Mouse (Mus musculus) activated CD4-positive, CD25-positive, alpha-beta regulatory T cell, adult 4 months (primary cell): ENCODE data around the gene Cyp2t4. TPM values are rescaled to one million over a fixed set of nuclear protein-coding genes. Genes with fewer than 3 reads are reported as not detected.

Experiments used
- ATAC-seq: one replicate; pipeline ENCODE4 v1.8.0; 2017
- polyA plus RNA-seq, 2 experiments: library from polyadenylated mRNA; unstranded; fragments of 100-300 nt; shearing (Covaris generic); gene quantifications; one replicate each; pipeline ENCODE4 v1.2.1; 2017

The Cyp2t4 gene
- under 1 TPM in 1 of 2 experiments, not detected in 1; 0.41 TPM for polyA plus RNA-seq

GRCm38 (mm10) chr7:27153205-27153764, at the start of gene Cyp2t4:
Cyp2t4 (plus strand) TSS chr7:27153714.
- ATAC-seq = no peak

DNA sequence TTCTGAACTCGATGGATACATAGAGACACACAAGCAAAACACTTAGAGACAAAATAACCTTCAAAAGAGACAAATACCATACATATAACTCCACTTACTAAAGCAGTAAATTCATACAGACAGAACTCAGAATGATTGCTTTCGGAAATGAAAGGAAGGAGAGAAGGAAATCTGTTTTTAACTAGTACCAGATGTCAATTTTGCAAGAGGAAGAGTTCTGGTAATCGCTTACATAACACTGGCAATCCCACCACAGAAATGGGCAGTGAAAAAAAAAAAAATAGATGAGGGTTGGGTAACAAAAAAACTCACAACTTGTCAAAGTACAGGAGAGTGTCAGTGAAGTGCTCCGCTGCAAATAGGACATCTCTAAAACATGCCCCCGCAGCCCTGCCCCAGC, 48.6 kb upstream of the Cyp2t4 start:
- no peak for ATAC-seq

- ATAC-seq = no peak
Measured at GRCm38 (mm10) chr7:27110327-27110726, 43.2 kb upstream of the Cyp2t4 start.

- ATAC-seq = no peak
Measured at GRCm38 (mm10) chr7:27111038-27111437, 42.5 kb upstream of the Cyp2t4 start.

- ATAC-seq = no peak
Measured at GRCm38 (mm10) chr7:27111987-27112386, 41.5 kb upstream of the Cyp2t4 start.

DNA sequence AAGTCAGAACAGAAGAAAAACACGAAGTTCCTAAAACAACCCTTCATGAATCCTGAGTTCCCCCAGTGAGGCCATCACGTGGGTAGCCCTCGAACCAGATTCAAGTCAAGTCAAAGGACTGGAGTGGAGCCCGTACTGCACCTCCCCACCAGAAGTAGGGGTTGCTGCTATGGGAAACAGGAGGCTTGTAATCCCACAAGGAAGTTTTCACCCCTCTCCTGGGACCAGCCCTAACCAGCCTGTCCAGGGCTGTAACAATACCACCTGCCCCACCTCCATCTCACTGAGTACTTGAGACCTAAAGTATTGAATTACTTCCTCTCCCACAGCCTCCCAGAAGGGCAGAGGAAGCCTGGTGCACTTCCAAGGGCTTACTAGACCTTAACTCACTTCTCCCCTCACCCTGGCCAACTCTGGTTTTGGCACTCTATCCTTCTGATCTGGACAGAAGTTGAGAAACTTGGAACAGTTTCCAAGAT, 35.4 kb upstream of the Cyp2t4 start:
- no peak for ATAC-seq

DNA sequence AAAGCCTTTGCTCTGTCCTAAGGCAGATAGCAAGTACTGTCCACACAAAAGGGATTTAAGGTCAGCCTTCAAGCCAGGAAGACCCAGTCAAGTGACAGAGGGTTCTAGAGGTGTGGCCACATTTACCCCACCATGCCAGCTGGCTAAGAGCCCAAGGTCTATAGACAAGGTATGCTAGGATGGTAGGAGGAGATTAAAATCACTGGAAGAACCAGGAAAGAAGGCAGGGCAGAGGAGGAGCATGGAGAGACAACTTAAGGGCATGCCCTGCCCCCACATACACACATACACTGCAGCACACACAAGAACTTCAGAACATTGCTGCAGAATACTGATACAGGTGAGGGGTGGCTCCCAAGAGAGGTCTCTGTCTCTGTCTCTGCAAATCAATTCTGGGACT, 33.8 kb upstream of the Cyp2t4 start, which contains the start of gene Cyp2f2:
Gene Cyp2f2, plus strand, starts transcription at position 234 of the 400 bp plus-strand sequence.
- no peak for ATAC-seq

DNA sequence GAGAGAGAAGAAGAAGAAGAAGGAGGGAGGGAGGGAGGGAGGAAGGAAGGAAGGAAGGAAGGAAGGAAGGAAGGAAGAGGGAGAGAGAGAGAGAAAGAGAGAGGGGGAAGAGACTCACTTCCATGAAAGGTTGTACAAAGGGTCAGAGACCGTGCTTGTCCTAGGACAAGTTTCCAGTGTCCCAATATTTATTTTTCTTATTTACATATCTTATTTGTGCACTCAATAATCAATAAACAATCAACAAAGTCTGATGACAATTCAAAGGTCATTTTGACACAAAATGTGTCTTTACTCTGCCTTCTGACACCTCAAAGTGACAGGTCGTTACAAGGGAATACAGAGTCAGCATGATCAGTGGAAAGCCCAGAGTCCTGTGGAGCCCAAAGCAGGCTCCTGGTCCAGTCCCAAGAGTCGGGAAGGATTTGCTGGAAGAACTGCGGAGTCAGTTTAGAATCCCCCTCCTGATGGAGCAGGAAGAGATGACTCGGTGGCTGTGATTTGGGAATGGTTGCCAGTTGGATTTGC, 29.1 kb upstream of the Cyp2t4 start:
- no peak for ATAC-seq

- no peak for ATAC-seq
Measured at GRCm38 (mm10) chr7:27124969-27125368, 28.5 kb upstream of the Cyp2t4 start.

- ATAC-seq = no peak
Measured at GRCm38 (mm10) chr7:27128162-27128561, 25.4 kb upstream of the Cyp2t4 start.

DNA sequence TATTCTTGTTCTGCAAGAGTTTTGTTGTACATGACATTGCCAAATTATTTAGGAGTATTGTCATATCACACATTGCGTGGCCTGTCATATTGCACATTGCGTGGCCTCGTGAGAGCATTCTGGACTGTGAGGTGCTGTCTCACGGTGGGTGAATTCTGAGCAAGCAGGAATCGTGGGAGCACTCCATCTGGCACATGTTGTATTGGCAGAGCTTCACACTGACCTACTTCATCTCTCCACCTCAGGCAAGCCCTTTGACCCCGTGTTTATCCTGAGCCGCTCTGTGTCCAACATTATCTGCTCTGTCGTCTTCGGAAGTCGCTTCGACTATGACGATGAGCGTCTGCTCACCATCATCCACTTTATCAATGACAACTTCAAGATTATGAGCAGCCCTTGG, 24.6 kb upstream of the Cyp2t4 start:
- no peak for ATAC-seq

DNA sequence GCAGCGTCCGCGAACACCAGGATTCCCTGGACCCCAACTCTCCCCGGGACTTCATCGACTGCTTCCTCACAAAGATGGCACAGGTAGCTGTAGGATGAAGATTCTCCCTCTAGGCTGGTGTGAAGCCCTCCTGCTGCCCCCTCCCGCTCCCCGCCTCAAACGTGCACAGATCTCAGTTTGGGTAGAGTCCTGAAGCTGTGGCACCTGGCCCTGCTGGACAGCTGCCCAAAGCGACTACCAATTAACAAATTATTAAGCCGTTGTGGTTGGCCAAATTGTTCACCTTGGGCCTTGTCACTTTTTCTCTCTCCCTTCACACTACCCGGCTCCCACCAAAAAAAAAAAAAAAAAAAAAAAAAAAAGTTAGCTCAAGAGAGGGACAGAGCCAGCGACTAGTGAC, 23.7 kb upstream of the Cyp2t4 start:
- no peak for ATAC-seq

GRCm38 (mm10) chr7:27130521-27131370, 22.8 kb upstream of the Cyp2t4 start:
- ATAC-seq = no peak

DNA sequence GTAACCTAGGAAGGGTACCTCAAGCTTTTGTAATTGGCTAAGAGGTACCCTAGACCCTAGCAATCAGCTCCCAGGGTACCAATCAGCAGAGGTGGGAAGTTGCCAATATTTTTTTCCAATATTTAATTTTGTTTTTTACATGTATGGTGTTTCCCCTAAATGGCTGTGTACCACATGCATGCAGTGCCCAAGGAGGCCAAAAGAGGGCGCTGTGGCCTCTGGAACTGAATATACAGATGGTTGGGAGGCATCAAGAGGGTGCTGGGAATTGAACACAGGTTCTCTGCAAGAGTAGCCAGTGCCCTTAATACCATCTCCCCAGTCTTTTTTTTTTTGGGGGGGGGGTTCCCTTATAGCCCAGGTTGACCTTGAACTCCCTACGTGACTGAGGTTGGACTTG, 22.1 kb upstream of the Cyp2t4 start:
- ATAC-seq = no peak

DNA sequence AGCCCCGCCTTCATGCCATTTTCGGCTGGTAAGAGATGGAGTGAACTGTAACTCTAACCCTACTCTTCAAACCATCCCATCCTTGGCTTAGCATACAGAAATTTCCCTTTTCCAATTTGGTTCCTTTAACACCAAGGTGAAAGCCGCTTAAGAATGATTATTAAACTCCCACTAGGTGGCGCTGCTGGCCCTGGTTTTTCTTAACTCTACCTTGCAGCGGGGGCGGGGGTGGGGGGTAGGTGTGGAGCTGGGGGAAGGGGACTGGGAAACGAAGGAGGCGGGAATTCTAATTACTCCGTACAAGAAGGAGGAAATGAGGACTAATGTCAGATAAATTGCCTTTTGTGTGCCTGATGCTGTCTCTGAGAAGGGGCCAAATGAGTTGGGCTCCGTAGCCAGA, 20.9 kb upstream of the Cyp2t4 start:
- no peak for ATAC-seq

DNA sequence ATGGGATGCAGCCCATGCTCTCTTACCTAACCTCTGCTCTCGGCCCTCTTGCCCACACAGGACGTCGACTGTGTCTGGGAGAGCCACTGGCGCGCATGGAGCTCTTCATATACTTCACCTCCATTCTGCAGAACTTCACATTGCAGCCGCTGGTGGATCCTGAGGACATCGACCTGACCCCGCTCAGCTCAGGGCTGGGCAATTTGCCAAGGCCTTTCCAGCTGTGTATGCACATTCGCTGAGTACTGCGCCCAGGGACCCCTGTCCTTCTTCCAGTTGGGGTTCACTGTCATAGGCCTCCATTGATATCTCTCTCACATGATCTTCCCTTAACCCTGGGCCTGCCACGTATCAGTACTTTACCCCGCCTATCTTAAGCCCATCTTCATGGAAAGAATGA, 20.4 kb upstream of the Cyp2t4 start:
- no peak for ATAC-seq

- no peak for ATAC-seq
Measured at GRCm38 (mm10) chr7:27133757-27134156, 19.8 kb upstream of the Cyp2t4 start.

GRCm38 (mm10) chr7:27136410-27136996, 17.0 kb upstream of the Cyp2t4 start:
- ATAC-seq = no peak

DNA sequence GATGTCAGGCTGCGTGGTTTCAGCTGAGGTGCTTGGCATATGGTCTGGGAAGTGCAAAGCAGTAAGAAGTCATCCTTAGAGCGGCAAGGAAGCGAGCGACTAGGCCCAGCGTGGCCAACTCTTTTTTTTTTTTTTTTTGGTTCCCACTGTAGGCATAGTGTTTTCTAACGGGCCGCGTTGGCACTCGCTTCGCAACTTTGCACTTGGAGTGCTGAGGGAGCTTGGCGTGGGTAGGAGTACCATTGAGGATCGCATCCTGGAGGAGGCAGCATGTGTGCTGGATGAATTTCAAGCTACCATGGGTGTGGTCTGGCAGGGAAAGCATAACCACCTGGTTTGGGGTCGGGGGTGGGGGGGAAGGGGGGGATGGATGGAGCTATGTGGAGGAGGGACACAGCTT, 2.5 kb downstream of the Cyp2t4 start:
- ATAC-seq = no peak

DNA sequence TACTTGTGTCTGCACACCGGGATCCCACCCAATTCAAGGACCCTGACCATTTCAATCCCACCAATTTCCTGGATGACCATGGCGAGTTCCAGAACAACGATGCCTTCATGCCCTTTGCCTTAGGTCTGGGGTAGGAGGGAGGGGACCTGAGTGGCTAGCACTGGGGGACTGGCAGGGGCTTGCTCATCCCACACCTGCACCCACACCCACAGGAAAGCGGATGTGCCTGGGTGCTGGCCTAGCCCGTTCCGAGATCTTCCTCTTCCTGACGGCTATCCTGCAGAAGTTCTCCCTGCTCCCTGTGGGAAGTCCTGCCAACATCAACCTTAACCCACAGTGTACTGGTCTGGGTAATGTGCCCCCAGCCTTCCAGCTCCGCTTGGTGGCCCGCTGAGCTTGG, 4.7 kb downstream of the Cyp2t4 start:
- ATAC-seq = no peak

DNA sequence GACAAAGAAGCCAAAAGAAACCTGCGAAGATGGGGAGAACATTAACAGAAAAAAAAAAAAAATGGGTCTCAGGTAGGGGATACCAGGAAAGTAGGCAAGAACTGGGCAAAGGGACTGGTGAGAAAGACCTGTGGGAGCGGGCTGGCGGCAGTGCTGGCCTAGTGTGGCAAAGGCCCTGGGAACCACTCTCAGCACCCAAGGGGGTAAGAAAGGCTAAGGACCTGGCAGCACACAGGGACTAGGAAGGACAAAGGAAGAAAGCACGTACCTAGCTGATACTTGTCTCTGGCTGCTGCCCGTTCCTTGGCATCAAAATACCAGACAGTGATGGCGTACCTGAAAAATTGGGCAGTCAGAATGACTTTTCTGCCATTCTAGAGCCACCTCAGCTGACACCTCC, 5.7 kb downstream of the Cyp2t4 start:
- no peak for ATAC-seq

DNA sequence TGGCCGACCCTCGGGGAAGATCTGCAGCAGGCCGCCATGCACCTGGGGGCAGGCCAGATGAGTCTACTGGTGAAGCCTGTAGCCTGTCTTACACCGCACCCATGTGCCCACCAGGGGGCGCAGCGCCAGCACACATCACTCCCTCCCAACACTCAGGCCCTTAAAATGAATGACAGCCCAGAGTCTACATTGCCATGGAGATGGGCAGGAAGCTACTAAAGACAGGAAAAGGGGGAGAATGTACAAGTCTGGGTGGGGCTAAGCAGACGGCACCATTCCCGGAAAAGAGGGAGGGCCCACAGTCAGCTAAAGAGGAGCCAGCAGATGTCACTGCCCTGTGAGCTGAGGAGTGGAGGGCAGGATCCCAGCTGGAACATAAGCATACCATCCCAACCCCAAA, 6.4 kb downstream of the Cyp2t4 start:
- ATAC-seq = peak; percentile 90

GRCm38 (mm10) chr7:27160921-27161320, 7.4 kb downstream of the Cyp2t4 start:
- ATAC-seq = no peak

- ATAC-seq = no peak
Measured at GRCm38 (mm10) chr7:27161744-27162143, 8.2 kb downstream of the Cyp2t4 start.
